Mouse (Mus musculus) brown adipose tissue, adult 24 weeks (tissue): ENCODE data around the gene Mad1l1. TPM values are rescaled to one million over a fixed set of nuclear protein-coding genes. Genes with fewer than 3 reads are reported as not detected.

Source experiments
- H3K27ac ChIP-seq: fragments of 200-500 bp; replicated peaks from 2 replicates; pipeline ENCODE4 v1.5.1; 2012; ENCODE audit warnings: low read depth, mild to moderate bottlenecking, low read length
- H3K4me1 ChIP-seq: fragments of 200-500 bp; 2 replicates; pipeline ENCODE4 v1.6.1; 2012; ENCODE audit warnings: low read length, mixed read lengths; ENCODE audit not compliant: control insufficient read depth, insufficient read depth, insufficient read length
- H3K4me3 ChIP-seq: fragments of 200-500 bp; 2 replicates; pipeline ENCODE4 v1.5.1; 2012; ENCODE audit warnings: low read depth, mild to moderate bottlenecking, low read length, moderate library complexity; ENCODE audit not compliant: insufficient read depth
- polyA plus RNA-seq: library from polyadenylated mRNA; stranded (reverse); fragments of >200 nt; gene quantifications from 2 replicates; pipeline ENCODE4 v1.2.4, GENCODE M21; 2012; ENCODE audit not compliant: missing spikeins, insufficient read depth, insufficient read length

Mad1l1 gene
- polyA plus RNA-seq, 1 experiment, result 2.7 TPM

GRCm38 (mm10) chr5:140202451-140202850 lies 118.9 kb downstream of the Mad1l1 start:
- Histone ChIP-seq H3K4me1 (peaks cover 15% of the 10 kb centered on the region), H3K4me3 (no peak overlapping the region)

GRCm38 (mm10) chr5:140201566-140201965 lies 119.8 kb downstream of the Mad1l1 start:
- peaks cover 6% of the 10 kb centered on the region for H3K4me1 ChIP-seq
- no peak overlapping the region for H3K27ac ChIP-seq
- H3K4me3 ChIP-seq, result no peak overlapping the region

More at GRCm38 (mm10) chr5:140202451-140202850, 118.9 kb downstream of the Mad1l1 start:
- no peak overlapping the region for H3K27ac ChIP-seq

- Histone ChIP-seq H3K4me3 (no peak overlapping the region), H3K4me1 (peaks cover 3% of the 10 kb centered on the region; the same call in 1 of the 2 replicates), H3K27ac (no peak overlapping the region)
Measured at GRCm38 (mm10) chr5:140201109-140201508, 120.2 kb downstream of the Mad1l1 start.

GRCm38 (mm10) chr5:140197705-140198104 lies 123.6 kb downstream of the Mad1l1 start:
- H3K4me3 ChIP-seq, result no peak overlapping the region
- no peaks in the 10 kb centered on the region for H3K4me1 ChIP-seq
- H3K27ac ChIP-seq, result no peak overlapping the region

- H3K4me3 ChIP-seq, result no peak overlapping the region
- H3K4me1 ChIP-seq, result no peaks in the 10 kb centered on the region
- H3K27ac ChIP-seq, result no peak overlapping the region
Measured at GRCm38 (mm10) chr5:140196446-140196845, 124.9 kb downstream of the Mad1l1 start.

GRCm38 (mm10) chr5:140194173-140194572 lies 127.2 kb downstream of the Mad1l1 start:
- no peak overlapping the region for H3K27ac ChIP-seq
- no peak overlapping the region for H3K4me3 ChIP-seq
- H3K4me1 ChIP-seq, result no peaks in the 10 kb centered on the region

- Histone ChIP-seq H3K4me1 (no peaks in the 10 kb centered on the region), H3K27ac (no peak overlapping the region)
Measured at GRCm38 (mm10) chr5:140191539-140191938, 129.8 kb downstream of the Mad1l1 start.

GRCm38 (mm10) chr5:140186351-140186750 lies 135.0 kb downstream of the Mad1l1 start:
- Histone ChIP-seq H3K4me1 (no peaks in the 10 kb centered on the region), H3K27ac (no peak overlapping the region), H3K4me3 (no peak overlapping the region)

More at GRCm38 (mm10) chr5:140191539-140191938, 129.8 kb downstream of the Mad1l1 start:
- H3K4me3 ChIP-seq, result no peak overlapping the region

GRCm38 (mm10) chr5:140185757-140186156 lies 135.6 kb downstream of the Mad1l1 start:
- no peaks in the 10 kb centered on the region for H3K4me1 ChIP-seq
- no peak overlapping the region for H3K4me3 ChIP-seq
- H3K27ac ChIP-seq, result no peak overlapping the region

- Histone ChIP-seq H3K27ac (no peak overlapping the region), H3K4me1 (no peaks in the 10 kb centered on the region), H3K4me3 (no peak overlapping the region)
Measured at GRCm38 (mm10) chr5:140183387-140183786, 138.0 kb downstream of the Mad1l1 start.

- no peak overlapping the region for H3K4me3 ChIP-seq
- H3K4me1 ChIP-seq, result no peaks in the 10 kb centered on the region
- no peak overlapping the region for H3K27ac ChIP-seq
Measured at GRCm38 (mm10) chr5:140182351-140182750, 139.0 kb downstream of the Mad1l1 start.

- H3K4me1 ChIP-seq, result peaks cover under 1% of the 10 kb centered on the region; the same call in 1 of the 2 replicates
- H3K27ac ChIP-seq, result no peak overlapping the region
- no peak overlapping the region for H3K4me3 ChIP-seq
Measured at GRCm38 (mm10) chr5:140180016-140180415, 141.3 kb downstream of the Mad1l1 start.

GRCm38 (mm10) chr5:140178058-140178690 lies 143.2 kb downstream of the Mad1l1 start:
- Histone ChIP-seq H3K4me3 (no peak overlapping the region), H3K27ac (no peak overlapping the region), H3K4me1 (peaks cover 2% of the 10 kb centered on the region; the same call in 1 of the 2 replicates)

- Histone ChIP-seq H3K27ac (no peak overlapping the region), H3K4me1 (peaks cover 2% of the 10 kb centered on the region; the same call in 1 of the 2 replicates), H3K4me3 (no peak overlapping the region)
Measured at GRCm38 (mm10) chr5:140177582-140177981, 143.8 kb downstream of the Mad1l1 start.

GRCm38 (mm10) chr5:140176370-140176769 lies 145.0 kb downstream of the Mad1l1 start:
- no peak overlapping the region for H3K27ac ChIP-seq
- H3K4me1 ChIP-seq, result peaks cover 2% of the 10 kb centered on the region; the same call in 1 of the 2 replicates
- H3K4me3 ChIP-seq, result no peak overlapping the region

- no peak overlapping the region for H3K4me3 ChIP-seq
- H3K4me1 ChIP-seq, result peaks cover 2% of the 10 kb centered on the region; the same call in 1 of the 2 replicates
- H3K27ac ChIP-seq, result no peak overlapping the region
Measured at GRCm38 (mm10) chr5:140174814-140175490, 146.4 kb downstream of the Mad1l1 start.
